Mouse (Mus musculus): ENCODE results near the gene Lrwd1. TPM values are rescaled to one million over a fixed set of nuclear protein-coding genes. Genes with fewer than 3 reads are reported as not detected.

Gene Lrwd1
- 10 to 100 TPM; 39.5 to 39.8 TPM for total RNA-seq (2023)

GRCm38 (mm10) chr5:136135571-136136291 lies at the start of gene Lrwd1, which contains the start of gene Alkbh4:
Gene Lrwd1 (minus strand): TSS chr5:136136074.
Gene Alkbh4 (plus strand): TSS chr5:136136146.

GRCm38 (mm10) chr5:136170512-136171362 lies 34.9 kb upstream of the Lrwd1 start, which contains the start of gene Orai2:
Gene Orai2 (minus strand): TSS chr5:136170713.

GRCm38 (mm10) chr5:136115891-136116783 lies 19.7 kb downstream of the Lrwd1 start, which contains the start of gene Polr2j:
Gene Polr2j (plus strand): TSS chr5:136116631.

GRCm38 (mm10) chr5:136083669-136084107 lies 52.2 kb downstream of the Lrwd1 start, which contains the start of gene Rasa4:
Gene Rasa4 (plus strand): TSS chr5:136083916.

Other genes starting within 250 kb of the Lrwd1 start
- gene Hspb1, start 248.2 kb downstream of the Lrwd1 start, total RNA-seq (2023): not detected
- 100 to 1,000 TPM; 111 to 123 TPM for gene Ywhag, start 201.5 kb downstream of the Lrwd1 start, total RNA-seq (2023)
- 1 to 10 TPM; 5.7 to 9.1 TPM for gene Ssc4d, start 161.5 kb downstream of the Lrwd1 start, total RNA-seq (2023)
- gene Zp3, start 156.0 kb downstream of the Lrwd1 start, total RNA-seq (2023): not detected
- gene Dtx2, start 141.3 kb downstream of the Lrwd1 start, total RNA-seq (2023): 10 to 100 TPM; 16.8 to 17.3 TPM
- not detected for gene Upk3b, start 97.6 kb downstream of the Lrwd1 start, total RNA-seq (2023)
- gene Upk3bl, start 81.6 kb downstream of the Lrwd1 start, total RNA-seq (2023): not detected
- 10 to 100 TPM; 26.8 to 32.4 TPM for gene Rasa4, start 52.2 kb downstream of the Lrwd1 start, total RNA-seq (2023)
- 10 to 100 TPM; 72.9 to 73.5 TPM for gene Polr2j, start 19.4 kb downstream of the Lrwd1 start, total RNA-seq (2023)
- 10 to 100 TPM; 15.7 to 18.4 TPM for gene Alkbh4, start 72 bp upstream of the Lrwd1 start, total RNA-seq (2023)
- 10 to 100 TPM; 77.0 to 79.4 TPM for gene Orai2, start 34.6 kb upstream of the Lrwd1 start, total RNA-seq (2023)
- gene Prkrip1, start 62.9 kb upstream of the Lrwd1 start, total RNA-seq (2023): 10 to 100 TPM; 20.8 to 21.0 TPM
- gene Sh2b2, start 110.5 kb upstream of the Lrwd1 start, total RNA-seq (2023): 10 to 100 TPM; 18.5 to 25.6 TPM

Measured in neutrophil, adult 59 days (primary cell).